Mouse (Mus musculus) lung, adult 18-20 months (tissue): Measurements from ENCODE around the gene Cers1.

Experiments
- DNase-seq, 2 experiments: peaks; one replicate each; pipeline ENCODE4 v3.0.0; 2022; ENCODE audit warnings: mixed read lengths in 2 of 2

The Cers1 gene

GRCm38 (mm10) chr8:70315624-70316510 lies at the start of gene Cers1:
Gene Cers1 (plus strand): TSS chr8:70315775.
- peak; percentile 38 to 40 for DNase-seq

- no peak for DNase-seq
These were observed 47.9 kb upstream of the Cers1 start for GRCm38 (mm10) chr8:70267674-70268073.

GRCm38 (mm10) chr8:70268311-70268710 lies 47.3 kb upstream of the Cers1 start:
- DNase-seq = no peak

- DNase-seq = no peak
These were observed 46.6 kb upstream of the Cers1 start for GRCm38 (mm10) chr8:70268799-70269565.

GRCm38 (mm10) chr8:70272949-70273348 lies 42.6 kb upstream of the Cers1 start:
- peak; percentile 40 to 62 for DNase-seq

GRCm38 (mm10) chr8:70274350-70274749 lies 41.2 kb upstream of the Cers1 start:
- no peak for DNase-seq

GRCm38 (mm10) chr8:70276476-70276875 lies 39.1 kb upstream of the Cers1 start:
- peak; percentile 42 to 71 for DNase-seq

- DNase-seq = no peak
These were observed 37.4 kb upstream of the Cers1 start for GRCm38 (mm10) chr8:70278175-70278574.

GRCm38 (mm10) chr8:70279266-70279665 lies 36.3 kb upstream of the Cers1 start:
- DNase-seq = no peak

GRCm38 (mm10) chr8:70281001-70281400 lies 34.6 kb upstream of the Cers1 start:
- no peak for DNase-seq

GRCm38 (mm10) chr8:70282603-70283135 lies 32.9 kb upstream of the Cers1 start, which contains the start of gene Homer3:
Gene Homer3 (plus strand): TSS chr8:70282827.
- DNase-seq = peak; percentile 95 to 97

- DNase-seq = peak in 1 of 2 experiments; percentile 30
These were observed 32.2 kb upstream of the Cers1 start for GRCm38 (mm10) chr8:70283136-70284077.

GRCm38 (mm10) chr8:70284421-70284820 lies 31.2 kb upstream of the Cers1 start:
- DNase-seq = no peak

- no peak for DNase-seq
These were observed 30.3 kb upstream of the Cers1 start for GRCm38 (mm10) chr8:70285304-70285703.

GRCm38 (mm10) chr8:70286737-70287136 lies 28.8 kb upstream of the Cers1 start:
- no peak for DNase-seq

- peak; percentile 52 to 53 for DNase-seq
These were observed 21.6 kb upstream of the Cers1 start for GRCm38 (mm10) chr8:70293988-70294405.

GRCm38 (mm10) chr8:70300881-70301280 lies 14.7 kb upstream of the Cers1 start:
- DNase-seq = no peak

- peak; percentile 93 to 94 for DNase-seq
These were observed 13.2 kb upstream of the Cers1 start, which contains the start of the genes Ddx49 and Cope for GRCm38 (mm10) chr8:70302358-70302890. Gene Ddx49 (minus strand): TSS chr8:70302489. Gene Cope (plus strand): TSS chr8:70302518.

- no peak for DNase-seq
These were observed 12.7 kb upstream of the Cers1 start for GRCm38 (mm10) chr8:70302901-70303300.

GRCm38 (mm10) chr8:70309311-70309710 lies 6.3 kb upstream of the Cers1 start:
- no peak for DNase-seq

- DNase-seq = no peak
These were observed 2.2 kb upstream of the Cers1 start for GRCm38 (mm10) chr8:70313399-70313798.
